Mouse (Mus musculus) cerebellum, adult 11 months (tissue): ENCODE results near the gene Ntrk2.
"Not testable (repeated sequence)": the region's sequence is repeated elsewhere in the genome, so short reads cannot be mapped to it uniquely, and the experiment has no call there.

Experiments
- DNase-seq: peaks from one replicate; pipeline ENCODE4 v3.0.0; 2022

The Ntrk2 gene

GRCm38 (mm10) chr13:59054331-59054730 lies 248.0 kb downstream of the Ntrk2 start:
- not testable (repeated sequence) for DNase-seq

- DNase-seq, result peak; percentile 20
These were observed 250.5 kb downstream of the Ntrk2 start for GRCm38 (mm10) chr13:59056859-59057258.

- DNase-seq, result peak; percentile 45
These were observed 251.5 kb downstream of the Ntrk2 start for GRCm38 (mm10) chr13:59057886-59058285.

- DNase-seq, result no peak
These were observed 252.7 kb downstream of the Ntrk2 start for GRCm38 (mm10) chr13:59059118-59059517.

GRCm38 (mm10) chr13:59065677-59066076 lies 259.3 kb downstream of the Ntrk2 start:
- DNase-seq, result no peak

- DNase-seq, result peak; percentile 64
These were observed 267.4 kb downstream of the Ntrk2 start for GRCm38 (mm10) chr13:59073635-59074256.

GRCm38 (mm10) chr13:59076489-59076888 lies 270.1 kb downstream of the Ntrk2 start:
- DNase-seq, result no peak

- no peak for DNase-seq
These were observed 273.5 kb downstream of the Ntrk2 start for GRCm38 (mm10) chr13:59079761-59080461.

- no peak for DNase-seq
These were observed 274.1 kb downstream of the Ntrk2 start for GRCm38 (mm10) chr13:59080468-59080867.

GRCm38 (mm10) chr13:59089016-59089415 lies 282.6 kb downstream of the Ntrk2 start:
- no peak for DNase-seq

- no peak for DNase-seq
These were observed 285.0 kb downstream of the Ntrk2 start for GRCm38 (mm10) chr13:59091138-59091971.

GRCm38 (mm10) chr13:59092045-59092857 lies 285.9 kb downstream of the Ntrk2 start:
- DNase-seq, result no peak

- no peak for DNase-seq
These were observed 286.4 kb downstream of the Ntrk2 start for GRCm38 (mm10) chr13:59092858-59093154.

GRCm38 (mm10) chr13:59094722-59095121 lies 288.4 kb downstream of the Ntrk2 start:
- no peak for DNase-seq

- no peak for DNase-seq
These were observed 289.5 kb downstream of the Ntrk2 start for GRCm38 (mm10) chr13:59095811-59096391.

GRCm38 (mm10) chr13:59100086-59100485 lies 293.7 kb downstream of the Ntrk2 start:
- DNase-seq, result no peak

GRCm38 (mm10) chr13:59107791-59108190 lies 301.4 kb downstream of the Ntrk2 start:
- not testable (repeated sequence) for DNase-seq

- DNase-seq, result no peak
These were observed 303.7 kb downstream of the Ntrk2 start for GRCm38 (mm10) chr13:59110107-59110506.

GRCm38 (mm10) chr13:59114684-59115083 lies 308.3 kb downstream of the Ntrk2 start:
- DNase-seq, result no peak

- no peak for DNase-seq
These were observed 309.2 kb downstream of the Ntrk2 start for GRCm38 (mm10) chr13:59115551-59115950.

GRCm38 (mm10) chr13:59117233-59117632 lies 310.9 kb downstream of the Ntrk2 start:
- DNase-seq, result no peak

GRCm38 (mm10) chr13:59119596-59120394 lies 313.4 kb downstream of the Ntrk2 start:
- DNase-seq, result no peak
